Mouse (Mus musculus): ENCODE results near the gene Plcb1. TPM values are rescaled to one million over a fixed set of nuclear protein-coding genes. Genes with fewer than 3 reads are reported as not detected.

The Plcb1 gene
- polyA plus RNA-seq, 1 experiment from 2014 or later = 51.8 TPM

DNA sequence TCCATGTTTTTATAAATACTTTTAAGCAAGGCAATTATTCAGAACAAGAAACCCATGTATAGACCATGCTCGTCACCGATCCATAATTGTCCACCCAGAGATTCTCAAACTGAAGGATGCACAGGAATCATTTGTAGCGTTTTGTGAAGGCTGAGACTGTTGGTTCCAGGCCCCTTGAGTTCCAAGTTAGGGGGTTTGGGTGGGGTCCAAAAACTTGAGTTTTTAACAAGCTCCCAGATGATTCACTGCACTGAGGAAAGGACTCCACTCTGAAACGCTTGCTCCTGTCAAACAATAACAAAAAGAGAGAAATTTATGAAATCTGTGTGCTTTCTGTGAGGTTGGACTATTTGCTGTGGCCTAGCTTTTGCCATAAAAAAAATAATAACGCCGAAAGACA lies 186.5 kb downstream of the Plcb1 start:
- H3K4me2 ChIP-seq (ENCODE audit: low read length) = no peak overlapping the region
- no peak for ATAC-seq
- no peaks in the 10 kb centered on the region for H3K27me3 ChIP-seq (replicated peaks; ENCODE audit: control insufficient read depth, insufficient read depth, low read length)
- no peak overlapping the region for H3K4me3 ChIP-seq (ENCODE audit: low read length)
- no peak overlapping the region for H3K9ac ChIP-seq (ENCODE audit: low read depth, low read length)
- H3K36me3 ChIP-seq (ENCODE audit: control insufficient read depth, insufficient read depth, low read length) = no peaks in the 10 kb centered on the region
- H3K9me3 ChIP-seq (ENCODE audit: control insufficient read depth, low read length) = no peaks in the 10 kb centered on the region
- WGBS = 85% methylated on average over 6 of the region's 6 CpGs
- peaks cover 3% of the 10 kb centered on the region; the same call in 1 of the 2 replicates for H3K4me1 ChIP-seq (ENCODE audit: control insufficient read depth, insufficient read depth, low read depth, low read length)
- H3K27ac ChIP-seq (ENCODE audit: low read depth, low read length) = no peak overlapping the region

DNA sequence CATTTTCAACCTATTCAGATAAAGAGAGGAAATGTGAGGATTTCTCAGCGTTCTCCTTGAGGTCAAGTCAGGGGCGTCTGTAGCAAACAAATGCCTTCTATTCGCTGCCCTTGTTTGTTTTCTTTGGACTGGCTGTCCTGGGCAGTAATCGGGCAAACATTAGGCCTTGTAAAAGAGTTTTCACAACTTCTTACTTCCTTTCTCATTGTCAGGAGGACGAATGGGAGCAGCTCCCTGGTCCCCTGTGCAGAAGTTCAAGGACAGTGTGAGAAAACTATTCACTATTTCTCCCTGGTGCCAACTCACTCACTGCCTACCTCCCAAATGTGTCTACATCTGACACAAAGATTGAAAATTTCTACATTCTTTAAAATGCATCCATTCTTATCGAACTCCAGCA lies 188.8 kb downstream of the Plcb1 start:
- Histone ChIP-seq H3K27ac (ENCODE audit: low read depth, low read length) (no peak overlapping the region), H3K4me3 (ENCODE audit: low read length) (no peak overlapping the region), H3K9ac (ENCODE audit: low read depth, low read length) (no peak overlapping the region), H3K4me2 (ENCODE audit: low read length) (no peak overlapping the region), H3K9me3 (ENCODE audit: control insufficient read depth, low read length) (no peaks in the 10 kb centered on the region), H3K4me1 (ENCODE audit: control insufficient read depth, insufficient read depth, low read depth, low read length) (peaks cover 3% of the 10 kb centered on the region; the same call in 1 of the 2 replicates), H3K36me3 (ENCODE audit: control insufficient read depth, insufficient read depth, low read length) (no peaks in the 10 kb centered on the region), H3K27me3 (replicated peaks; ENCODE audit: control insufficient read depth, insufficient read depth, low read length) (no peaks in the 10 kb centered on the region)
- 57% methylated on average over 6 of the region's 6 CpGs for WGBS
- no peak for ATAC-seq

DNA sequence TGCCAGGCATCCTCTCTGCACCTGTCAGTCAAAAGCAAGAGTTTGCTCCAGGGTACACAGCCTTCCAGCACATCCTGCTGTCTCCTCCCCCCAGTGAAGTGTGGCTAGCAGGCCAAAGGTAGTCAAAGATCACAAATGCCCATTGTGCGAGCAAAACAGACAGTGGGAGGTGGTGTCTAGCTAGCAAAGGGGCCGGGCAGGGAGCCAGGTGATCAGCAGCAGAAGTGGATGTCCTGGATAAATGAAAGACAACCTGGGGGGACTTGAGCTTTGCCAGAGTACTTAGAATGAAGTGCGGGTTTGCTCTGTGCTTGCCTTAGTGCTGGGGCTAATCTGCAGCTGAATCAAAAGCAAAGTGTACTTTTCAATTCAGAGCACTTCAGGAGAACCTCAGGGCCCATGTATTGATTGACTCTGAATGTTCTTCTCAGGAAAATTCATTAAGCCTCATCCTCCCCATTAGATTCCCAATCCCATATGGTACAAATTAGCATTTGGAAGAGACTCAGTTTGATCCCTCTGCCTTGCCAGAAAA lies 191.0 kb downstream of the Plcb1 start:
- peak; percentile 72 for ATAC-seq
- H3K27ac ChIP-seq (ENCODE audit: low read depth, low read length) = no peak overlapping the region

DNA sequence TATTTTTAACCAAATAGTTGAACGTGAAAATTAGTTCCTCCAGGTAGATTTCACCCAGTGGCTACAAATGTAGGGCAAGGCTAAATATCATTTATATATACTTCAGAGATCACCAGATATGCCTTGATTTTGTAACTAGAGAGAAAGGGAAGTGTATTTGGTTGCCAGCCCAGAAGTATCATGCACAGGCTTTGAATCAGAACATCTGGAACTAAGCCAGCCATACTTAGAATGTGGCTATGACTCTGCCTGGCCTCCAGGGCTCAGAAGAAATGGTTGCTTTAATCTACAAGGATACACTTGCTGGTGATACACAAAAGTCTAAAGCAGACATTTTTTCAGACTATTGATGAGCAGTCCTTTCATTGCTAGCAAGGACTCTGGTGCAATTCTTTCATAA lies 191.8 kb downstream of the Plcb1 start:
- Histone ChIP-seq H3K4me3 (ENCODE audit: low read length) (no peak overlapping the region), H3K9me3 (ENCODE audit: control insufficient read depth, low read length) (no peaks in the 10 kb centered on the region), H3K27me3 (replicated peaks; ENCODE audit: control insufficient read depth, insufficient read depth, low read length) (no peaks in the 10 kb centered on the region), H3K9ac (ENCODE audit: low read depth, low read length) (no peak overlapping the region), H3K4me2 (ENCODE audit: low read length) (no peak overlapping the region), H3K36me3 (ENCODE audit: control insufficient read depth, insufficient read depth, low read length) (no peaks in the 10 kb centered on the region), H3K4me1 (ENCODE audit: control insufficient read depth, insufficient read depth, low read depth, low read length) (peaks cover 3% of the 10 kb centered on the region; the same call in 1 of the 2 replicates), H3K27ac (ENCODE audit: low read depth, low read length) (no peak overlapping the region)
- 98% methylated on average over 1 of the region's 1 CpGs for WGBS
- no peak for ATAC-seq

More for the DNA sequence above, 191.0 kb downstream of the Plcb1 start:
- Histone ChIP-seq H3K9me3 (ENCODE audit: control insufficient read depth, low read length) (no peaks in the 10 kb centered on the region), H3K4me3 (ENCODE audit: low read length) (no peak overlapping the region), H3K4me1 (ENCODE audit: control insufficient read depth, insufficient read depth, low read depth, low read length) (peaks cover 3% of the 10 kb centered on the region; the same call in 1 of the 2 replicates), H3K36me3 (ENCODE audit: control insufficient read depth, insufficient read depth, low read length) (no peaks in the 10 kb centered on the region), H3K27me3 (replicated peaks; ENCODE audit: control insufficient read depth, insufficient read depth, low read length) (no peaks in the 10 kb centered on the region), H3K9ac (ENCODE audit: low read depth, low read length) (no peak overlapping the region), H3K4me2 (ENCODE audit: low read length) (no peak overlapping the region)
- 39% methylated on average over 3 of the region's 3 CpGs for WGBS

DNA sequence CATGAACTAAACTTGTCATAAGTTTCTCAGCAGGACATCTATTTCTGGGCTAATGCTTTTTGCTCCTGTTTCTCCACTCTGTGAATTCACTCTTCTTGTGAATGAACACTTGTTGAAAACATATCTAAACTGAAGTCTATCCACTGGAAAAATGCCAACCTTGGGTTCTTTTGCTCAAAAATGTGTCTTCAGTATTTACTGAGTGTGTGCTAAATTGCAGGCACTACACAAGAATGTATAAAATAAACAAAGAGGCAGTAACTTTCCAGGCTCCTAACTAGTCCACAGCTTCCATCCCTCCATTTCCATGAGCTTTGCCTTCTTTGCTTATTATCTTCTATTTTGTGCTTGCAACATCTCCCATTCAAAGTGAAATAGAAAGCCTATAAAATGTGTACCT lies 195.5 kb downstream of the Plcb1 start:
- Histone ChIP-seq H3K27me3 (replicated peaks; ENCODE audit: control insufficient read depth, insufficient read depth, low read length) (no peaks in the 10 kb centered on the region), H3K9ac (ENCODE audit: low read depth, low read length) (no peak overlapping the region), H3K4me2 (ENCODE audit: low read length) (no peak overlapping the region), H3K27ac (ENCODE audit: low read depth, low read length) (no peak overlapping the region), H3K36me3 (ENCODE audit: control insufficient read depth, insufficient read depth, low read length) (no peaks in the 10 kb centered on the region), H3K4me3 (ENCODE audit: low read length) (no peak overlapping the region), H3K4me1 (ENCODE audit: control insufficient read depth, insufficient read depth, low read depth, low read length) (peaks cover 3% of the 10 kb centered on the region; the same call in 1 of the 2 replicates), H3K9me3 (ENCODE audit: control insufficient read depth, low read length) (no peaks in the 10 kb centered on the region)
- no peak for ATAC-seq

DNA sequence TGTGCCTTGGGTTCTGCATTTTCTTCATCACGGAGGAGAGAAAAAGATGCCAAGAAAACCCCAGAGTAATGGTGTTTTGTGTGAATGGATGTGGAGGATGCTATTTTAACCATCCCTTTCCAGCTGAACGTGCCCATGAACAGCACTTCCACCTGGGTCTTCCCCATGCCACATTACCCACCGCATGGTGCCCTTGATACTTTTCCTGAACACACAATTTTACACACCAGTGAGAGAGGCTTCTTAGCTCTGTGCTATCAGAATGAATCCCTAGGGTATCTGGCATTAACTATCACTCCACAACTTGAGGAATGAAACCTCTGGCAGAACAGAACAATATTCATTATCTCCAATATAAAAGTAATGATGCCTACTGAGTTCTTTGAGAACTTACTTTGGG lies 199.0 kb downstream of the Plcb1 start:
- peak; percentile 58 for ATAC-seq
- Histone ChIP-seq H3K9ac (ENCODE audit: low read depth, low read length) (no peak overlapping the region), H3K36me3 (ENCODE audit: control insufficient read depth, insufficient read depth, low read length) (no peaks in the 10 kb centered on the region), H3K4me2 (ENCODE audit: low read length) (no peak overlapping the region), H3K4me3 (ENCODE audit: low read length) (no peak overlapping the region), H3K27ac (ENCODE audit: low read depth, low read length) (no peak overlapping the region), H3K9me3 (ENCODE audit: control insufficient read depth, low read length) (no peaks in the 10 kb centered on the region), H3K27me3 (replicated peaks; ENCODE audit: control insufficient read depth, insufficient read depth, low read length) (no peaks in the 10 kb centered on the region), H3K4me1 (ENCODE audit: control insufficient read depth, insufficient read depth, low read depth, low read length) (no peaks in the 10 kb centered on the region)
- WGBS = 76% methylated on average over 3 of the region's 3 CpGs

DNA sequence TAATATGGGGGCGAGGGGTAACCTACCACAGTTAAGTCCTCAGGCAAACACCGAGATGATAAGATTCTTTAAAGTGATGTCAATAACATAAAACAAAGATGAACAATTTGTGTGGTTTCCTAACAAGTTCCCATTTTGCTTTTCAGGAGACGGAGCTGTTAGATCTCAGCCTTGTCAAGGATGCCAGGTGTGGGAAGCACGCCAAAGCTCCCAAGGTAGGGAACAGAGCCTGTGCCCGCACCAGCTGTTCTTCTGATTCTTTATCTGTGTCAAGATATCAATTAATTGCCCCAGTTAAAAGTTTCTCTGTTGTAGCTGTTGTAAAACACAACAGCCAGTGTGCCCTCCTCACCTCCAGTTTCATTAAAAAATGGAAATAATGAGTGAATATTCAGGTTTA lies 202.1 kb downstream of the Plcb1 start:
- H3K36me3 ChIP-seq (ENCODE audit: control insufficient read depth, insufficient read depth, low read length) = no peaks in the 10 kb centered on the region
- H3K9me3 ChIP-seq (ENCODE audit: control insufficient read depth, low read length) = no peaks in the 10 kb centered on the region
- H3K4me2 ChIP-seq (ENCODE audit: low read length) = no peak overlapping the region
- no peak overlapping the region for H3K27ac ChIP-seq (ENCODE audit: low read depth, low read length)
- H3K4me3 ChIP-seq (ENCODE audit: low read length) = no peak overlapping the region
- H3K4me1 ChIP-seq (ENCODE audit: control insufficient read depth, insufficient read depth, low read depth, low read length) = no peaks in the 10 kb centered on the region
- WGBS = 73% methylated on average over 5 of the region's 5 CpGs
- no peaks in the 10 kb centered on the region for H3K27me3 ChIP-seq (replicated peaks; ENCODE audit: control insufficient read depth, insufficient read depth, low read length)
- ATAC-seq = no peak
- no peak overlapping the region for H3K9ac ChIP-seq (ENCODE audit: low read depth, low read length)

DNA sequence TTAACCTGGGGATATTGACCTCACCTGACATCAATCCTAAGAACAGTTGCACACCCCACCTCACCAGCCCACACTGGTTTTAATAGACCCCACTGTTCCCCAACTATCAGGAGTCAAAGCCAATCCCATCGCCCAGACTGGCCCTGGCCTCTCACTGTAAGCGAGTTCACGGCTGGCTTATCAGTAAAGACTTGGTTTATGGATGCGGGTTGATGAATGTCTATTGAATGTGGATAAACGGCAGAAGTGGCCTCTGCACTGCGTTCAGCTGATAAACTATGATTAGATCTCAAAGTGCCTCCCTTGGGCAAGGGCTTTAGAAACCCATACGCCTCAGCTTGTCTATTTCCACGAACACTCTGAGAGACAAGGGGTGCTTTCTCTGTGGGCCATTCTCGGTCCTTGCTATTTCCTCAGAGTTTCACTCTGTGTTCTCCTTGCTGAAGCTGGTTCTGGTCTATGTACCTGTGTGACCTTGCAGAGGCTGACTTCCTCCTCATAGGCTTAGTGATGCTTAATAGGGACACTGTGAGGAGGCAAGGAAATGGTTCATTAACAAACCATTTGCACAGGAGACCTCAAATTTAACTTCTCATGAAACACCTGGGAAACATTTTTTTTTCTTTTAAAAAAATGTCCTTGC lies 203.9 kb downstream of the Plcb1 start:
- no peak overlapping the region for H3K9ac ChIP-seq (ENCODE audit: low read depth, low read length)
- no peaks in the 10 kb centered on the region for H3K9me3 ChIP-seq (ENCODE audit: control insufficient read depth, low read length)
- H3K27me3 ChIP-seq (replicated peaks; ENCODE audit: control insufficient read depth, insufficient read depth, low read length) = no peaks in the 10 kb centered on the region
- H3K27ac ChIP-seq (ENCODE audit: low read depth, low read length) = no peak overlapping the region
- H3K4me3 ChIP-seq (ENCODE audit: low read length) = no peak overlapping the region
- no peak for ATAC-seq
- WGBS = 80% methylated on average over 9 of the region's 9 CpGs
- H3K4me2 ChIP-seq (ENCODE audit: low read length) = no peak overlapping the region
- no peaks in the 10 kb centered on the region for H3K4me1 ChIP-seq (ENCODE audit: control insufficient read depth, insufficient read depth, low read depth, low read length)
- H3K36me3 ChIP-seq (ENCODE audit: control insufficient read depth, insufficient read depth, low read length) = no peaks in the 10 kb centered on the region

DNA sequence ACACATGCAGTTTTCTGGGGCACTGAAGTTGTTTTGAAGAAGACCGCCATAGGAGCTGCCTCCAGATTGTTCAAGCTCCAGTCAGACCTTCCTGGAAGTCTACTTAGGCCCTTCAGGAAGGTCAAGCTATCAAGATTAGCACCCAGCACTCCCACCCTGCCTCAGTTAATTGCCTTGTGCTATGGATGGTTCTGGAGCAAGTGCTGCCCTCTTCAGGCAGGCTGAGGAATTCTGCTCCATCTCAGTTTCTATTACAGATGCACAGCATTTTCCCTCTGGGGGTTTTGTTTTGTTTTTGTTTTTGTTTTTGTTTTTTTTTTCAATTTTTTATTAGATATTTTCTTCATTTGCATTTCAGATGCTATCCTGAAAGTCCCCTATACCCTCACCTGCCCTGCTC lies 221.3 kb downstream of the Plcb1 start:
- 85% methylated on average over 1 of the region's 1 CpGs for WGBS
- Histone ChIP-seq H3K27me3 (replicated peaks; ENCODE audit: control insufficient read depth, insufficient read depth, low read length) (no peaks in the 10 kb centered on the region), H3K27ac (ENCODE audit: low read depth, low read length) (no peak overlapping the region), H3K9me3 (ENCODE audit: control insufficient read depth, low read length) (no peaks in the 10 kb centered on the region), H3K9ac (ENCODE audit: low read depth, low read length) (no peak overlapping the region), H3K4me3 (ENCODE audit: low read length) (no peak overlapping the region), H3K4me1 (ENCODE audit: control insufficient read depth, insufficient read depth, low read depth, low read length) (no peaks in the 10 kb centered on the region), H3K36me3 (ENCODE audit: control insufficient read depth, insufficient read depth, low read length) (no peaks in the 10 kb centered on the region), H3K4me2 (ENCODE audit: low read length) (no peak overlapping the region)
- ATAC-seq = no peak

Data from hindbrain, embryonic 16.5 days (tissue).